Mouse (Mus musculus): ENCODE measurements around the gene Lats2. TPM values are rescaled to one million over a fixed set of nuclear protein-coding genes. Genes with fewer than 3 reads are reported as not detected.

Gene Lats2
- total RNA-seq, 2 experiments from 2014 or later: 33.8 to 39.1 TPM

DNA sequence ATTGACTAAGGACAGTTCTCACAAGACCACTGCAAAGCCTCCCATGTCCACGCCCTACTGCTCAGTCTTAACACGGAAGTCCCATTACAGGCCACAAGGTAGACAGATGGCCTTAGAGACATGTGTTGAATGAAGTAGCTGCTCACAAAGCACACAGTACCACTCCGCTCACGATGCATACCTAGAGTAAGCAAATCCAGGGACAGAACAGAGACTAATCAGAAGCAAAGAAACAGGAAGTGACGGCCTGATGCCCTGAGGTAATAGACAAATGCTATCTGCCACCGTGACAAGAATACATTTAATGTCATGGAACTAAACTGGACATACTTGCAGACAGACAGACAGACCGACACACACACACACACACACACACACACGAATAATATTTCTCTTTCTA, 17.5 kb downstream of the Lats2 start:
- no peak for ATAC-seq (ENCODE audit: poor library complexity, severe bottlenecking)

DNA sequence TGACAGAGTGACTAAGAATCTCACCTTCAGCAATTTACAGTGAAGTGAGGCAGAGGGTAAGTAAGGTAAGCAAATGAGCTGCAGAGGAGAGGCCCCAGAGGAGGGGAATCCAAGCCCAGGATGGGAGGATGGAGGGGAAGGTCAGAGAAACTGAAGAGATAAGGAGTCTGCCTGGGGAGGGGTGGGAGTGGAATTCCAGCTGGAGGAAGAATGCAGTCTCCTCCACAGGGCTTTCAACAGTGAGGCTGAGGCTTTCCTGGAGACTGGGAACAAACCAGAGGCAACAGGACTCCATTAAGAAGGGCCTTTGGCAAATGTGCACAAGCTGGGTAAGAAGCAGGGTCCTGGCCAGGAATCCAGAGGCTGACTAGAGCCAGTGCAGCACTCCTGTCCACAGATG, 21.1 kb downstream of the Lats2 start:
- no peak for ATAC-seq (ENCODE audit: poor library complexity, severe bottlenecking)

DNA sequence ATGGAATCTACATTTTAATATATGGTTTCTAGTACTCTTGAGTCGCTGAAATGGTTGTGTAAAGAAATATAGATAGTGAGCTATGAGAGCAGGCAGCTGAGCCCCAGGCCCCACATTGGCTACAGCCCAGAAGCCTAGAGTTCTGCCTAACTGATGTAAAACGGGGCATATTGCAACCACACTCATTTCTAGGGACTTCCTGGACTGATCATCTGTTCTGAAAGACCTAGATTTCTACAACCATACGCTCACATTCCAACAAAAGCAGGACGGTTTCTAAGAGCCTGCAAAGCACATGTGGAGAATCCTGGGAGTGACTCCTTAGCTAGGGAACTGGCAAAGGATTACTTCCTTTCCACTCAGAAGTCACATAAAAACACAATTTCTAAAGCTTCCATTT, 22.0 kb downstream of the Lats2 start:
- ATAC-seq (ENCODE audit: poor library complexity, severe bottlenecking): no peak

DNA sequence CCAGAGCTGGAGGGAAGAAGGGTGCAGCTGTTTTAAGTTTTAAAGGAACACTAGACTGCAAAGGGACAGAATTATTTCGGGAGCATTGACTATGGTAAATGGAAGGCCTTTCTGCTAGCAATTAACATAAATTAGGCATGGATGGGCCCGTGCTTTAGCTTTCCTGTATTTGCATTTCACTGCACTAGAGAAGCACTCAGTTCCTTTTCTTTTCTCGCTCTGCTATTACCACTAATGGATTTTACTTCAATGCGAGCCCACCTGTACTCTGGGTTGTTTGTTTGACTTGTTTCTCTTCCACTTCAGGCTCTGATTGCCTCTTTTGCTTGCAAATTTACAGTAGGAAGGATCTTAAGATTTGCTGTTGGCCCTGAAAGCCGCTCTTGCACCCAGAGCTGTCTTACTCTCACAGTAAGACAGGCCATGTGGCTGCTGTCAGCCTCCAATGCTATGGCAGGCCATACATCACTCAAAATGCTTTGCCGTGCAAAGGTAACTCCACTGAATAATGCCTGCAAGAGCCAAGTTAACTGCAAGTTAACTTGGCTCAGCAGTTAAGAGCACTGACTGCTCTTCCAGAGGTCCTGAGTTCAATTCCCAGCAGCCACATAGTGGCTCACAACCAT, 25.4 kb downstream of the Lats2 start:
- ATAC-seq (ENCODE audit: poor library complexity, severe bottlenecking): no peak

DNA sequence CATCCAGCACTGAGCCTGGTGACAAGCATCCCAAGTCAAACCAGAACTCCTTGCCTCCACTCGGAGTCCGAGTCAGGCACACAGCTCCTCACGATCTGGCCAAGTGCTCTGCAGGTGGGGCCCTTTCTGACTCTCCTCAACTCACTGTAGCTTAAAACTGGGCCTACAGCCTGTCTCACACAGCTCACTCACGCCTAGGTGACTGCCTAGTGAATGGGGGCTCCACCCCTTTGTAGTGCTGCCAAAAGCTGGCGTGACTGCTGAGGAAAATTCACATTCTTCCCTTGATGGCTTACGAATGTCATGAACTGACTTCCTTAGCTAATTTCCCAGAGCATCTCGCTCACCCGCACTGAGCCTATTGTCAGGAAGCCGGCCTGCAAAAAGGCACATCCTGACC, 27.7 kb downstream of the Lats2 start:
- ATAC-seq (ENCODE audit: poor library complexity, severe bottlenecking): peak; percentile 22; the same call in 1 of the 2 replicates

DNA sequence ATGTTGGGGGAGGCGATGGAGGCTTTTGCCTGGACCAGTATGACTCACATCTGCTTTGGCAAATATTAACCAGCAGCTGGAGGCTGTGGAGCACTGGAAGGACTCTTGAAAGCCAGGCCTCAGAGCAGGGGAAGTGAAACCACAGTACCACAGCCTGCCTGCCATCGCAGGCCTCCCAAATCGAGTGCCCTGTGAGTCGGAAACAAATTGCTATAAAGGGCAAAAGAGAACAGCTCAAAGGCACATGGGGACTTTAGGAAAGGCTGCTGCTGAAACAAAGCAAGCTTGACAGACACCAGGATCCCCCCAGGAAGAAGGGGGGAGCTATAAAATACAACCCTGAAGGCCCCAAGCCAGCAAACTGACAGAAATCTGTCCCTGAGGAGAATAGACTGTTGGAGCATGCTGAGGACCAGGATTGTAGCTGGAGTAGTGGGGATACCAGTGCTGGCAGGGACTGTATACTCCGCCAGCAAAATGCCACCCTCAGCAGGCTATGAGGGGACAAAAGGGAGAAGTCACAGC, 28.2 kb downstream of the Lats2 start:
- ATAC-seq (ENCODE audit: poor library complexity, severe bottlenecking): peak; percentile 90

DNA sequence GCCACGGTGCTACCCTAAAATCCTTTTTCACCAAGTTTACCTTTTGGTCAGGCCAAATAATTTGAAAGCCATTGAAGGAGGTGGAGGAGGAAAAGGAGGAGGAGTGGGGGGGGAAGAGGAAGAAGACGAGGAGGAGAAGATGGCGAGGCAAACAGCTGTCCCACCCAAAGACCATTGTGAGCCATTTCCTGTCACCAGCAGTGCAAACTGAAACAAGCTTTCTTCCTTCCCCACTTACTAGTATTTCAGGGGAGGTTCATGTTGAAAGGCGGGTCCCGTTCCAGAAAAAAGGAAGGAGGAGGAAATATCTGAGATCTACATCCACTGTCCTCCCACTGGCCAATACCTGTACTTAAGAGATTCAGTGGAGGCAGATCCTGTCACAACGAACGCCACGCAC, 28.8 kb downstream of the Lats2 start:
- ATAC-seq (ENCODE audit: poor library complexity, severe bottlenecking): peak; percentile 62

DNA sequence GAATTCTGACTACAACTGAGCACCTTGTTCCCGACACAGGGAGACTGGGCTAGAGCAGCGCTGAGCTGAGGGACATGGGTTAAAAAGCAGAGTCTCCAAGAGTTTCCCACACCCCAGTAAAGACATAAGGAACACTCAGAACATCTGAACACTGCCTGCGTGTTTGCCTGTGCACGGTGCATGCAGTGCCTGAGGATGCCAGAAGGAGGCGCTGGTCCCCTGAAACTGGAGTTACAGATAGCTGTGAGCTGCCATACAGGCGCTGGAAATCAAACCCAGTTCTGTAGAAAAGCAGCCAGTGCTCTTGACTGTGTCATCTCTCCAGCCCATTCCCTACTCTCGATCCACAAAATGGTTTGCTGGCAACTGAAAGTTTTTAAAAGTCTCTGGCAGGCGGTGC, 32.0 kb downstream of the Lats2 start:
- no peak for ATAC-seq (ENCODE audit: poor library complexity, severe bottlenecking)

DNA sequence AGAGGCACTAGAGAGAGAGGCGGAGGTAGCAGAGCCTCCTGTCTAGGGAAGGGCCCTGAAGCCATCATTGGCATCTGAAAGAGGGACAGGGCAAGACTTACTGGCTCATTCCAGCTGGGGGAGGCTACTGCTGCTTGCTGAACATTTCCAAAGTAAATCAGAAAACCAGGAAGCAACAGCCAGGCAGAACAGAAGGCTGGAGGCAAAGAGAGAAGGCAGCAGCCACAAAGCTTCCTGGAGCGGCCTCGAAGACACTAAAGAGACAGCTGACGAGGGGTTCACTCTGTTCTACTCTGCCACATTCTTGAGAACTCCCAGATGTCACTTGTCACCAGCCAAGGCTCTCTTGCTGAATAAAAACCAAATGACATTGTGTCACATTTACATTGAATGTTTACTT, 33.7 kb downstream of the Lats2 start:
- ATAC-seq (ENCODE audit: poor library complexity, severe bottlenecking): no peak

DNA sequence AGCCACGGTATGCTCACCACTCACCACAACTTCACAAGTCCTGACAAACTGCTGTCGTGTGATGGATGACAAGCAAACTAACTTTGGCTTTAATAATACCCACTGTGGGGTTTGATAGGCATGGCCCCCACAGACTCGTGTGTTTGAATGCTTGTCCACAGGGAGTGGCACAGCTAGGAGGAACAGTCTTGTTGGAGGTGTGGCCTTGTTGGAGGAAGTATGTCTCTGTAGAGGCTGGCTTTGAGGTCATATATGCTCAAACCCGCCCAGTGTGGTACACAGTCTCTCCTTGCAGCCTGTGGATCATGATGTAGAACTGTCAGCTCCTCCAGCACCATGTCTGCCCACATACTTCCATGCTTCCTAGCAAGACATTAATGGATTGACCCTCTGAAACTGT, 39.9 kb downstream of the Lats2 start:
- peak; percentile 92 for ATAC-seq (ENCODE audit: poor library complexity, severe bottlenecking)

DNA sequence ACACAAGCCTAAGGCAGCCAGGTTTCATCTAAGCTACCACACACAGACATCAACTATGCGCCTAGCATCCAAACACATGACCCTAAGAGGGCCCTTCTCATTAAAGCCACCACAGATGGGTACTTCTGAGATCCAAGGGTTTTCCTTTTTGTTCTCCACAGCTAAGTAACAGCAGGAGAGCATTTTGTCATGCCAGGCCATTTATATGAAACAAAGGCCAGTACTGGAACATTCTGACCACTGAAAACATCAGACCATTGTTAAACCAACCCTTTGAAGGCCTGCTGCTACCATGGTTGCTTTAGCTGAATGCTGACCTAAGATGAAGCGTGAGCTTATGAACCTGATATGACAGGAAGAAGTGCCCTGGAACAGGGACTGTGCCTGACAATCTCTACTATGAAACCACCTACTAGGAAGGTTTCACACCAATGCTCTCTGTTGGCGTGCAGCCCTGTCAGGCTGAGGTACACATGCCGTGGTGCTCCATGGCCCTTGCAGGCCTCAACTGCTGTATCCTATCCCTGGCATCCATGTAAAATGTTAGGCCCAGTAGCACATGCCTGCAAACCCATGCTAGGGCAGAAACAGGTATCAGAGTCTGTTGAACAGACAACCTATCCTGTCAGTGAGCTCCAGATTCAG, 41.5 kb downstream of the Lats2 start:
- ATAC-seq (ENCODE audit: poor library complexity, severe bottlenecking): no peak

DNA sequence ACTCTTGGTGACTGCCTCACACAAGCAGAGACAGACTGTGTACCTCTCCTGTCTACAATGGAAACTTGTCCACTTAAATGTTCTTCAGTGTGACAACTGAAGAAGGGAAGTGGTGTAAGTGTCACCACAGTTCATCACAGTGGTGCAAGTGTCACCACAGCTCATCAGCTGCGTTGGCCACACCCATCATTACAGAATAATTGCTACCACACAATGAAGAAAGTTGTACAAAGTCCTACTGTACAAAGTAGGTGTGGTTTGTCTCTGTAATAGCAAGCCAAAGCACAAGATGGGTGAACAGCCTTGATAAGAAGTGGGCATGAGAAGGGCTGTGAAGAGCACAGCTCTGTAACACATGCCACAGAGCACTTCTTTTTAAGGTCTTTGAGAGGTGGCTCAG, 45.3 kb downstream of the Lats2 start:
- ATAC-seq (ENCODE audit: poor library complexity, severe bottlenecking): peak; percentile 93

DNA sequence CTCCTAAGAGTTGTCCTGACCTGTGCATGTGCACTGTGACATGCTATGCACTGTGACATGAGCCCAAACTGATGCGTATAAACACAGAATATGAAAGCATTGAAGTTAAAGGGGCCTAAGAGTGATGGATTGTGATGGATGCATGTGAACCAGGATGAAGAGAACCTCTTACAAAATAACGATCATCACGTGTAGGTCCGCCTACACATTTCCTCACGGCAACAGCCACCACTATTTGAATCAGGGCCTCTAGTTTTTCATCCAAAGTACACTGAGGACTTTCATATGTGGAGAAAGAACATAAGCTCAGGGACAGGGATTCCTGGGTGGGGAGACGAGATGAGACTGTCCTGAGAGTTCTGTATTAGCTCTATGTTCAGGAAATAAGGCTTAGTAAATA, 47.1 kb downstream of the Lats2 start:
- ATAC-seq (ENCODE audit: poor library complexity, severe bottlenecking): no peak

DNA sequence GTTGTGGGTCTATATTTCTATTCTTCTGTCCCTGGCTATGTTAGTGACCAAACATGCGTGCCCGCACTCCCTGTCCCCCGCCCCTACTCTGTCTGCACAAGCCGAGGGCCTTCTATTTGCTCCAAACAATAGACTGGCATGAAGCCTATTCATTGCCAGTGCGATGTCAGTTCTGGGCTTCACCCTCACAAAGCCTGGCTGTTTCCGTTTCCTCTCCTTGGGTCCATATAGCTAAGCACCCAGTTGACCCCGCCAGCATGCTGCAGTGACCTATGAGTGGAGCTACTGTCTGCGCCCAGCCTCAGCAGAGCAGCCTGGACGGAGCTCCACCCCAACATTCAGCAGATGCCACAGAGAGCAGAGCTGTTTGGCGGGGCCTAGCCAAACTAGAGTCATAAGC, 49.0 kb downstream of the Lats2 start:
- no peak for ATAC-seq (ENCODE audit: poor library complexity, severe bottlenecking)

DNA sequence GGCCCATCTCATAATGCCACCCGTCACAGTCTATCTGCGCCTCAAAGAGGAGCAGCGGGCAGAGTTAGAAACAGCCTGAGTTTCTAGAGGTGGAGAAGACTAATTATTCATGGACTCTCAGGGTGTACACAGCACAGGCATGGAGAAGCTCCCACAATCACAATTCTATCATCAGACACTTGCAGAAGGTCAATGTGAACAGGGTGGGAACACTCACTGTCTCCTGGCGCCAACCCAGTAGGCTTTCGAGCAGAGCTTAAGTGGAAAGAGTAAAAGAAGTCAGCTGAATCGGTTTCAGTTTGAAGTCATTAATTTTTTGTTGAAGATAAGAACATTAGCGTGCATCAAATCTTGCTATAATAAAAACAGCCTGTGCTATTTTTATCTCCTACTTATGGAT, 49.6 kb downstream of the Lats2 start:
- ATAC-seq (ENCODE audit: poor library complexity, severe bottlenecking): no peak

DNA sequence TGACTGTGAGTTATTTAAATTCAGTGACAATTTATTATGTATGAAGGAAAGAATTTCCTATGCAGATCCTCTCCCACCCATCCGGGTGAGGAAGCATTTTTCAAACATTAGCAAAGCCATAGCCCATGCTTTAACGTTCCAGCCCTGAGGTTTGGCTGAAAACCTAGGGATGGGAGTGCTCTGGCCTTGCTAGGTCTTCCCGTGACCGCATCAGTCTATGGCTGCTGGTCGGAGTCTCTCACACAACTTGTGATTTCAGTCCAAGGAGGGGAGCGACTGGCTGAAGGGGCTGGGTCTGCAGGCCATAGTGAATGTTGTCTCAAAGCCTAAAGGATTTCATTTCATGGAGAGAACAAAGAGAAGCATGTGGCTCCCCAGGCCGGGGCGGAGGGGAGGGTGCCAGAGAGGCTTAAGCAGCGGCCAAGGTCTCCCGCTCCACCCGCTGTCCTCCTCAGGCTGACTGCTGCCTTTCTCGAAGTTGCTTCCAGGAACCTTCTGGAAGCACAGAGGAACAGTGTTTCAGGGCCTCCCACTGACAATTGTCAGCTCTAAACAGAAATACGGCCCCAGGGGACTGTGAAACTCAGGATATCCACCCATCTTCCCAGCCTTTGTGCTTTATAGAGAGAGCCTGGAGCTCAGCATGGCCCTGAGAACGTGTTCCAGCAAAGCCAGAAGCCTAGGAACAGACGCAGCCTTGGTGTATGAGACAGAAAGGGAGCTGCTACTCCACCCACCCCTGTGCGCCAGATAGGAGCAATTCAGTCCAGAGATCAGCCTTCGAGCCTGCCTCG, 50.9 kb downstream of the Lats2 start:
- no peak for ATAC-seq (ENCODE audit: poor library complexity, severe bottlenecking)

DNA sequence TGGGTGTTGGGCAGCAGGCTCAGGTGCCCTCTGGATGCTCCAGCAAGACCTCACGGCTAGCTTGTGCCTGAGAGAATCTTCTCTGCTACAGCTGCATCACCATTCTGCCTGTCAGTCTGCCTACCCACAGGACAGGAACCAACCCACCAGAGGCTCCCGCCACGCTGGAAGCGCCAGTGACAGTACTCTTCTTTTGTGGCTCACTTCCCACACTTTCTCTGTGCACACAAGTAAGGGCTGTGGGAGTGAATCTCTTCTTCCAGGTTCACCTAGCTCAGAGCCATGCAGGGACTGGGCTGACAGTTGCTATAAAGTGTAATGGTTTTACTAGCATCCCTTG, 51.5 kb downstream of the Lats2 start:
- ATAC-seq (ENCODE audit: poor library complexity, severe bottlenecking): no peak

DNA sequence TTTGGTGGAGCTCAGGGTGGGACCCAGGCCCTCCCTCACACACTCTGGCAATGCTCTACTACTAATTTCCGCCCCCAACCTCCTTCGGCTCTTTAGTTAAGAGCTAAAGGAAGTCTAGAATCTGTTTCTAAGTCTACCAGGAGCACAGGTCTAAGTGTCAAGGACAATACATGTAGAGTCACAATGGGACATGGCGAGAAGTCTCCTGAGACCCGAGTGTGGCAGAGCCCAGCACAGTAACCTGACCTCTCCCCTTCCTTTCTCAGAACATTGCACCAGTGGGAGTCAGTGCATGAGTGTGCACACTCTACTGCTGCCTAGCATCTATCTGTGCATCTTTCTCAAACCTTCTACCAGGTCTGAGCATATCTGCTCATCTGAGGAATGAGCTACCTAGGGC, 52.4 kb downstream of the Lats2 start:
- ATAC-seq (ENCODE audit: poor library complexity, severe bottlenecking): no peak

DNA sequence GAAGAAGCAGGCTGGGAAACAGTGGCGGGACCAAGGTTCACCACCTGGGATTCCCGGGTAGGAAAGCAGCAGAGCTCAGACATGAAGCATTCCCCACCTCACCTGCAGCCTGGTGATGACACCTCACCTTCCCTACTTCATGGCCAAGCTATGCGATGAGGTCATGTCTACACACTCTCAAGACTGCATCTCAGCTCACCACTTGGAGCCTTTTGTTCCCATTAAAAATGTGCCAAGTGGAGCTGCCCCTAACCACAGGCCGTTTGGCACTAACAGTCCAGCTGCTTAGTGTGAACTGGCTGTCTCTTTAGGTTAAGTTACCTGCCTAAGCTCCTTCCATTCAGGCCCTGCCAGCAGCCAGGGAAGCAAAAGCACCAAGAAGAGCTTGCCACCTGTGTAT, 53.1 kb downstream of the Lats2 start:
- ATAC-seq (ENCODE audit: poor library complexity, severe bottlenecking): no peak

DNA sequence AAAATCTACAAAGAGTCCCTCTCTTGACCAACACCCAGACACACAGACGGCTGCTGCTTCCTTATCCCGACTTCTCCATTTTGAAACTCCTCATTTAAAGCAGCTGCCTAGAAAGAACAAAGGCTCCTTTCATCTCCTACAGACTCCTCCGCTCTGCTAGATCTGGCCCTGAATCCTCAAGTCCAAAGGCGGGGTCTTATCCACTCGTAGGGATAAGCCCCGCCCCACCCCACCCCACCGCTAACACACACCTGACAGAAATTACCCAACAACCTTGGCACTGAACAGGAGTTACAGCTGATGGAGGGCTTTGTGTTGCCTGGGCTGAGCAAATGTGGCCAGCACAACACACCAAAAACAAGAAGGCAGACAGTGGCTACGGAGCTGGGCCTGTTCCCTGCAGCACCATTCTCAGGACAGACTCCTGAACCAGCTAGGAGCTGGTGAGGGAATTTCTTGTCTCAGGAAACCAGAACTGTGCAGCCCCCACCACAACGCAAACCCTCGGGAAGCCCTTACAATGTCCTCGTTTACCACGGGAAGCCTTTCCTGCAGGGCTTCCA, 56.2 kb downstream of the Lats2 start:
- peak; percentile 47; the same call in 1 of the 2 replicates for ATAC-seq (ENCODE audit: poor library complexity, severe bottlenecking)

DNA sequence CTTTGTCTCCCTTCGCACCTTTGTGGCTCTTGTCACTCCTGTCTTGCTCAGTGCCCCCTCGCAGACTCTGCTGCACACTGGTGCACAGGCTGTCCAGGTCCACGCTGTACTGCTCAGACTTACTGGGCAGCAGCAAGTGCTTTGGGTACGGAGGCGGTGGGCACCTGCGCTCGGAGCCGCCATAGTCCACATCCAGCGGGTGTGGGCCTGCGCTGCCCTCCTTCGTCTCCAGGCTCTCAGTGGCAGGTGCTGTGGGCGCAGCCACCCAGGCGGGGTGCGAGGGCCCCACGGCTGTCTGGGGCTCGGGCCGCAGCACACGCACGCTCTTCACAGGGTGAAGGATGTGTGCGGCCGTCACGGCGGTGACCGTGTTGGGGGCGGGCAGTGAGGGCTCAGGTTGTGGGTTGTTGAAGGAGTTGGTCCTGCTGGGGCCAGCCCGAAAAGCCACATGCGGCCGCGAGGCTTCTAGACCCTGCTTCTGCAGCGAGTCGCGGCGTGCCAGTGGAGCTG, 58.7 kb downstream of the Lats2 start:
- no peak for ATAC-seq (ENCODE audit: poor library complexity, severe bottlenecking)

DNA sequence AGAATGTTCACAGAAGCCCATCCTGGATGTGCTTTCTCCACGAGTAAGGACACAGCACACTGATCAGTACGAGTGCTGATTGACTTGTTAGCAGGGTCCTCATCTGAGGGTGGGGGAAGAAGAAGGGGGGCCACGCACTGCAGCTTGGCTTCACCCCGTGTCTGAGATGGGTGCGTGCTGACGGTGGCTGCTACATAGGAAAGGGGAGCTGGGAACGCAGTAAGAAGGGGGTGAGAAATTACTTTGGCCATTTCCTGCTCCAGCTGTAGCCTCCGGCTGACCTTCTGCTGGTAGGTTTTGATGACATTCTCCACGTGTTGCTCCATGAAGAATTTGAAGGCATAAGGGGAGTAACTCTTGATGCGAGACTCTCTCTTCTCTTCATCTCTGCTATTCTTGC, 59.2 kb downstream of the Lats2 start:
- no peak for ATAC-seq (ENCODE audit: poor library complexity, severe bottlenecking)
